Mouse (Mus musculus): ENCODE data around the gene Fam168a. TPM values are rescaled to one million over a fixed set of nuclear protein-coding genes. Genes with fewer than 3 reads are reported as not detected.

The Fam168a gene
- total and polyA plus RNA-seq, 3 experiments, result 3.1 to 19.2 TPM; not detected in 1

DNA sequence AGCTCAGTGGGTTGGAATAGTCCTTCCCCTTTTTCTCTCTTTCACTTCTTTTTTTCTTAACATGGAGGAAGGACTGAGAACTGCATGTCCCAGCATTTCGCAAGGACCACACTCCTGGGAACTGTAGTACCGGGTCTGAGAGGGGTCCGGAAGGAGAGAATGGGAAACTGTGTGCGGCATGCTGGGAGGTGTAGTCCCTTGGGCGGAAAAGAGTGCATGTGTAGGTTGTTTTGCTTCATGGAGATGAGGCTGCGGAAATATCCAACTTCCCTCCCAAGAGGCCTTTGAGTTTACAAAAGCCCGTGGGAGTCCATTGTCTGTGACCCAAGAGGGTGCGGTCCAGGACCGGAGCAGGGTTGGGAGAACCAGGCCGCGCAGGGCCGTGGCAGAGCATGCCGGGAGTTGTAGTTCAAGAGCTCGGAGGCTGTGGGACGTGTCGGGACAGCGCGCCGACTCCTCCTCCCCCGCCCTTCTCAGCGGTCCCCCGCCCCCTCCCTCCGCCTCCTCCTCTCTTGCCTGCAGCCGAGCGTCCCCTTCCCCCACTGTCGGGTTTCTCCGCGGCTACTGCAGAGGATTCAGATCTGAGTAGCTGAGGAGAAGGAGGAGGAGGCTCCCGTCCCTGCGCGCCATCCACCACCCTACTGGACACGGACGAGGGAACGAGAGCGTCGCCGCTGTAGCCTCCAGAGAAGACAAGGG is at the start of gene Fam168a (continued):
- TF ChIP-seq POLR2A (IDR thresholded peaks at IDR 0.05; ENCODE audit: control insufficient read depth in 1 of 2, insufficient read depth in 1 of 2, low read depth in 1 of 2, low read length in 2 of 2, poor library complexity in 1 of 2), result peak; percentile 47 to 76; a peak in 3 of 4 replicates
- TF ChIP-seq RAD21 (IDR thresholded peaks at IDR 0.05; ENCODE audit: low read depth, low read length), result no peak
- no peak for TF ChIP-seq POLR2AphosphoS5 (IDR thresholded peaks at IDR 0.05; ENCODE audit: borderline replicate concordance, low read depth, low read length)
- no peak for TF ChIP-seq GABPA (IDR thresholded peaks at IDR 0.05; ENCODE audit: low read depth, low read length)

DNA sequence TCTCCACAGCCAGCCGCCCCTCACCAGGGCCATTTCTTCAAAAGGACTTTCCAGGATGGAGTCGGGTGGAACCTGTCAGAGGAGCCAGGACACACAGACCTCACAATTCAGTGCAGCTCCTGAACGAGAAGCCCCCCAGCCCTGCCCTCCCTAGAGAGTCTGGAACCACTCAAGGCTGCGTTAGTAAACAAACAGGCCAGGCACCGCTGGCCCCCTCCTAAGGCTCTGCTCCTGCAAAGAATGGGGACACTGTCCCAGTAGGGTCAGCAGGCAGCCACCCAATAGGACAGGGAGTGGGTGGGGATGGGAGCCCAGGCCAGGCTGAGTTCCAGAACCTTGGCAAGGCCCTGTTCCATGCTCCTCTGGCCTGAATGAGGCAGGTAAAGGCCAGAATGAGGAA is 49.7 kb upstream of the Fam168a start:
- Histone ChIP-seq H3K27ac (ENCODE audit: control insufficient read depth, low read depth, low read length) (no peak overlapping the region), H3K27me3 (ENCODE audit: control insufficient read depth in 1 of 2, insufficient read depth in 2 of 2, low read length in 2 of 2) (no peaks in the 10 kb centered on the region; a peak in 2 of 4 replicates), H3K4me3 (ENCODE audit: control insufficient read depth in 1 of 2, insufficient read depth in 1 of 2, low read depth in 2 of 2, low read length in 2 of 2) (no peak overlapping the region), H3K36me3 (ENCODE audit: control insufficient read depth in 1 of 2, insufficient read depth in 2 of 2, low read length in 2 of 2) (no peaks in the 10 kb centered on the region), H3K4me1 (ENCODE audit: control insufficient read depth in 1 of 2, insufficient read depth in 2 of 2, low read length in 2 of 2) (no peaks in the 10 kb centered on the region), H3K9me3 (replicated peaks; ENCODE audit: insufficient read depth, low read length) (no peaks in the 10 kb centered on the region), H3K9ac (ENCODE audit: control insufficient read depth, low read depth, low read length, poor library complexity, severe bottlenecking) (no peak overlapping the region), H3K79me2 (ENCODE audit: control insufficient read depth, insufficient read depth, low read length, poor library complexity) (no peaks in the 10 kb centered on the region)
- TF ChIP-seq UBTF (IDR thresholded peaks at IDR 0.05; ENCODE audit: borderline replicate concordance, insufficient read depth, low read depth, low read length) (no peak), SIN3A (IDR thresholded peaks at IDR 0.05; ENCODE audit: low read length) (no peak), POLR2A (IDR thresholded peaks at IDR 0.05; ENCODE audit: control insufficient read depth in 1 of 2, insufficient read depth in 1 of 2, low read depth in 1 of 2, low read length in 2 of 2, poor library complexity in 1 of 2) (no peak), HCFC1 (IDR thresholded peaks at IDR 0.05; ENCODE audit: low read depth, low read length) (no peak), GABPA (IDR thresholded peaks at IDR 0.05; ENCODE audit: low read depth, low read length) (no peak), MEF2A (IDR thresholded peaks at IDR 0.05; ENCODE audit: extremely low read depth, insufficient replicate concordance, low read depth, low read length, poor library complexity, severe bottlenecking) (no peak), ZKSCAN1 (IDR thresholded peaks at IDR 0.05; ENCODE audit: low read depth, low read length) (no peak), SMC3 (IDR thresholded peaks at IDR 0.05; ENCODE audit: low read depth, low read length) (no peak), BHLHE40 (IDR thresholded peaks at IDR 0.05; ENCODE audit: borderline replicate concordance, low read depth, low read length) (no peak)
- DNase-seq (ENCODE audit: low read depth, low spot score), result no peak

DNA sequence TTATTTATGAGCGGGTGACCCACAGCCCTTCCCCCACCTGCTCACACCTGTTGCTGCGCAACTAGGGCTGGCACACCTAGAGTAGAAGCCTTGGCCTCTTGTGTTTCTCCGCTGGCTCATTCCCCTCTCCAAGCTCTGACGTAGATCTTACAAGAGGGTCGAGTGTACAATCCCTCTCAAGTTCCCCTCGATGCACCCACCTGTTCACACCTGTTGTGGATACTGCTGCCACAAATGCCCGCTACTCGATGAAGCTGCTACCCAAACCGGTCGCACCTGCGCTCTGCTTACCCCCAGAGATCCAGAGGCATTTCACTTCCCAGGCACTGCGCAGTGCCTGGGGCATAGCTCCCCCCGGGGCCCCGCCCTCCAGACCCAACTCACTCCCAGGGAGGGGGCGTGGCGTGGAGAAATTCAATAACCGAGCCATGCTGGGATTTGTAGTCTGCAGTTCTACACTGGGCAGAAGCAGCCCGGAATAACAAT is 48.3 kb upstream of the Fam168a start:
- no peaks in the 10 kb centered on the region for H3K4me1 ChIP-seq (ENCODE audit: control insufficient read depth in 1 of 2, insufficient read depth in 2 of 2, low read length in 2 of 2)
- DNase-seq (ENCODE audit: low read depth, low spot score), result no peak
- H3K9ac ChIP-seq (ENCODE audit: control insufficient read depth, low read depth, low read length, poor library complexity, severe bottlenecking), result no peak overlapping the region
- no peak overlapping the region for H3K4me3 ChIP-seq (ENCODE audit: control insufficient read depth in 1 of 2, insufficient read depth in 1 of 2, low read depth in 2 of 2, low read length in 2 of 2)
- H3K9me3 ChIP-seq (replicated peaks; ENCODE audit: insufficient read depth, low read length), result no peaks in the 10 kb centered on the region
- H3K27me3 ChIP-seq (ENCODE audit: control insufficient read depth in 1 of 2, insufficient read depth in 2 of 2, low read length in 2 of 2), result no peaks in the 10 kb centered on the region; a peak in 2 of 4 replicates
- H3K27ac ChIP-seq (ENCODE audit: control insufficient read depth, low read depth, low read length), result no peak overlapping the region
- H3K36me3 ChIP-seq (ENCODE audit: control insufficient read depth in 1 of 2, insufficient read depth in 2 of 2, low read length in 2 of 2), result no peaks in the 10 kb centered on the region
- no peaks in the 10 kb centered on the region for H3K79me2 ChIP-seq (ENCODE audit: control insufficient read depth, insufficient read depth, low read length, poor library complexity)
- TF ChIP-seq NRF1 (IDR thresholded peaks at IDR 0.05; ENCODE audit: insufficient read depth, low read depth, low read length, poor library complexity, severe bottlenecking), result no peak
- TF ChIP-seq BHLHE40 (IDR thresholded peaks at IDR 0.05; ENCODE audit: borderline replicate concordance, low read depth, low read length), result no peak
- TF ChIP-seq RCOR1 (IDR thresholded peaks at IDR 0.05; ENCODE audit: low read depth, low read length), result no peak
- no peak for TF ChIP-seq MAZ (IDR thresholded peaks at IDR 0.05; ENCODE audit: low read depth, low read length)
- TF ChIP-seq ZC3H11A (IDR thresholded peaks at IDR 0.05; ENCODE audit: low read depth, low read length), result no peak
- no peak for TF ChIP-seq MAFK (IDR thresholded peaks at IDR 0.05; ENCODE audit: borderline replicate concordance, low read depth, low read length)
- no peak for TF ChIP-seq HCFC1 (IDR thresholded peaks at IDR 0.05; ENCODE audit: low read depth, low read length)
- TF ChIP-seq ELF1 (IDR thresholded peaks at IDR 0.05; ENCODE audit: low read depth, low read length), result no peak
- TF ChIP-seq NELFE (IDR thresholded peaks at IDR 0.05; ENCODE audit: low read depth, low read length), result no peak
- TF ChIP-seq POLR2AphosphoS5 (IDR thresholded peaks at IDR 0.05; ENCODE audit: borderline replicate concordance, low read depth, low read length), result no peak
- no peak for TF ChIP-seq ETS1 (IDR thresholded peaks at IDR 0.05; ENCODE audit: low read depth, low read length)
- TF ChIP-seq CHD2 (IDR thresholded peaks at IDR 0.05; ENCODE audit: low read length), result no peak
- no peak for TF ChIP-seq GABPA (IDR thresholded peaks at IDR 0.05; ENCODE audit: low read depth, low read length)
- no peak for TF ChIP-seq MYB (IDR thresholded peaks at IDR 0.05; ENCODE audit: low read depth, low read length)
- no peak for TF ChIP-seq MEF2A (IDR thresholded peaks at IDR 0.05; ENCODE audit: extremely low read depth, insufficient replicate concordance, low read depth, low read length, poor library complexity, severe bottlenecking)
- no peak for TF ChIP-seq EP300 (IDR thresholded peaks at IDR 0.05; ENCODE audit: low read depth in 1 of 2, low read length in 2 of 2)
